Mouse (Mus musculus): ENCODE data around the gene Spata46.

The Spata46 gene

GRCm38 (mm10) chr1:170339943-170340342 is 31.3 kb downstream of the Spata46 start:
- no peak for DNase-seq (ENCODE audit: inconsistent age in 2 of 2, low spot score in 1 of 2)

DNA sequence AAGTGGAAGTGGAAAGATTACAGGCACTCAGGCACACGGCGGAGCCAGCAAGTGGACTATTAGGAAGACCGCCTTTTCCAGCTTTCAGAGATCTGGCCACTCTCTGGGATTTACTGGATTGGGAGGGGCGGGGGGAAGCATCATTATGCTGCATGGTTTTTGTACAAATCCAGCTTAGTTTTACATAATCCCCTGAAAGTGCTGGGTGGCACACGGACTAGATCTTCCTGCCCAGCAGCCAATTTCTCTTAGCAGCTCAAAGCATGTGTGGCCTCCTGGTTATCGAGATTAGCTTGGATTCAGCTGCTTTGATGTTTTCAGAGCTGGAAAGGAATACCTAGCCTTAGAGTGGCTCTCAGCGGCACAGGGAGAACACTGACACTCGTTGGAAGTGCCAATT is 34.5 kb downstream of the Spata46 start:
- no peak for DNase-seq (ENCODE audit: inconsistent age in 2 of 2, low spot score in 1 of 2)

- DNase-seq (ENCODE audit: inconsistent age in 2 of 2, low spot score in 1 of 2) = no peak
These were observed 35.3 kb downstream of the Spata46 start for GRCm38 (mm10) chr1:170343906-170344305.

DNA sequence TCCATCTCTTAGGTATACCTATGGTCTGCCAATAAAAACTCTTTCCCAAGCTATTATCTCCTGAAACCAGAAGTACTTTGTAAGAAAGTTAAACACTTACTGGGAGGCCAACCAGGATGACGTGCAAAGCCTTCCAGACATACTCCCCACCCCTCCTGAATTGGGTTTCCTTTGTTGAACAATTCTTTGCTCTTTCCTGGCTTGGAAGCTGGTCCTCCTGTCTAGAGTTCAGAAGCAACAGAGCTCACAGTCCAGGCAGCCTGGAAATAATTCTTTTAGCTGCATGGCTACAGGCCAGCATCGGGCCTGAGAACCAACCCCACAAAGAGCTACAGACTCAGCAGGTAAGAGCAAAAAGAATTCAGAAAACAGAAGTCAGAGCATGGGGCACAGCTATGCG is 37.7 kb downstream of the Spata46 start:
- no peak for DNase-seq (ENCODE audit: inconsistent age in 2 of 2, low spot score in 1 of 2)

DNA sequence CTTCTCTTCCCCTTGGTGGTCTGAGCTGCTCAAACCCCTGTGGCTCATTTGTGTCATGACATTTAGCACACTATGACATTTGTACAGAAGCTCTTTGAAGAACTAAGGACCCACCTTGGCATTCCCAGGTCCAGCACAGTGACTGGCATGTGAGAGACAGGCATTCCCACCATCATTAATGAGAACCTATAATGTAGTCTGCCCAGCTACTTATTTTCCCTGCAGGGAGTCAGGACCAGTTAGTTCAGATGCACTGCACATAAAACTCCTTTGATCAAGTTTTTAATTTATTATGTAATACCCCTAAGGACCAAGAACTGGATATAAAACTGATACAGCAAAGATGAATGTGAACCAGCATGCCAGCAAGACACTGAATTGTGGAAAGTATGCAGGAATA is 42.5 kb downstream of the Spata46 start:
- DNase-seq (ENCODE audit: inconsistent age in 2 of 2, low spot score in 1 of 2) = no peak

- DNase-seq (ENCODE audit: inconsistent age in 2 of 2, low spot score in 1 of 2) = no peak
These were observed 44.7 kb downstream of the Spata46 start for GRCm38 (mm10) chr1:170353335-170353734.

DNA sequence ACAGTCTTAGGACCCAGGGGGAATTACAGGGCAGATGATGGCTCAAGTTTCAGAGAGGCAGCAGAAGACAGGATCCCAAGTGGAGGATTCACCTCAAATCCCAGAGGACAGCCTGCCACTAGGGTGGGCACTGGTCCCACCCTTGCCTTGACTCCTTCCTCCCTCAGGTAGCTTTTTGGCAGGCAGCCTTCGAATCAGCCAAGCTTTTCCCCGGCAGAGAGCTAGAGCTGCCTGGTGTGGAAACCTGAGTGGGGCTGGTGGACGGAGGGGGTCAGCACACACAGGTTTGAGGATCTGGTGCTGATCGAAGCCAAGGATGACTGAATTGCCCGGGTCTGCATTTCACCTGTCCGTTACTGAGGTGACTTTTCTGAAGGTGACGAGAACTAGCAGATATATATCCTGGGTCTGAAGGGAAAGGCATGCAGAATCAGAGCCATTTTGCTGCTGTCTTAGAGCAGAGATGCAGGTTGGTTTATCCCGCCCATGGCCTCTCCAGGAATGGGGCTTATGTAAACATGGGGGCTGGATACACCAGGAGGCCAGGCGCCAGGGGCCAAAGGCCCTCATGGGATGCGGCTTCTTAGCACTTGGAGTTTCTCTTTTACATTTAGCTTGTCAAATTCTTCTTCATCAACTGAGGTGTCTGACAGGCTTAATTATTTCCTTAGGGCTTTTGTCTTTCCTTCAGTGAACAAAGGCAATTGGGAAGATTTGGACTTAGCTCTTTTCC is 51.7 kb downstream of the Spata46 start:
- no peak for DNase-seq (ENCODE audit: inconsistent age in 2 of 2, low spot score in 1 of 2)
